Mouse (Mus musculus): Measurements from ENCODE around the gene Slc4a1ap. TPM values are rescaled to one million over a fixed set of nuclear protein-coding genes. Genes with fewer than 3 reads are reported as not detected.

The Slc4a1ap gene
- 41.3 and 42.4 TPM in 2 replicates for polyA plus RNA-seq (2016; fragmentation: Nextera tagmentation; extraction: Ambion mirVana)

DNA sequence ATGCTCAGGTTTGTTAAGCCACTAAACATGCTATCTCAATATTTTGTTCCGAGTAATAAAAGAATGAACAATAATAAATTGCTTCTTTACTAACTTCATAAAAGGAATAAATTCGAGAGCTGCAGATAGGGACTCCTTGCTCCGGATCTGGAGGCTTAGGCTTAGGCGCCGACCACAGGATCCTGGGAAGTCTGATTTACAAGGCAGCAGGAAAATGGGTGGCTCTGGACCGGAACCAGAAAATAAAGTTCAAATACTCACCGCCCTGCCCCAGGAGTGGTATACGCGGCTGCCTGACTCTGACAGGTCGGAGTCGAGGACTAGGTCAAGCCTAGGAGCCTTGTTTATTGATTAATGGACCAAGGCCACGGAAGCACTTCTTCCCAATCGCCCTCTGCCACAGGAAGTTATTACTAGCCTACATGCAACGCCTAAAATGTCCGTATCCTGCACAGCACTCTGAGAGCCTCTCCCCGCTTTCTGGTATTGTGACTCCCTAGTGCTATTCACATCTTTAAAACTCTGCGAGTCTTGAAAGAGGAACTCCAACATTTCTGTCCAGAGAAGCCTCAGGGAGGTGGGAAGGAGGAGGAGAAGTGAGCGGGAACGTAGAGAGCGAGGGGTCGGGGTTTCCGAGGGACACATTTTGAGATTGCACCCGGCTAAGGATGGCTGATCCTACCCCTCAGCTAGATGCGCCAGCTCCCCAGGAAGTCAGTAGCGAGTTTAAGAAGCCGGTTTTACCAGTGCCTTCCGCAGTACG, at the start of gene Slc4a1ap:
Gene Slc4a1ap, plus strand, starts transcription at position 642 of the 763 bp plus-strand sequence.
- H3K9ac ChIP-seq (replicated peaks): peak within 1 kb of the TSS; percentile 89
- H3K4me1 ChIP-seq (replicated peaks): peaks cover 22% of the 10 kb centered on the region
- no peaks in the 10 kb centered on the region for H3K9me3 ChIP-seq
- peaks cover 43% of the 10 kb centered on the region for H3K36me3 ChIP-seq
- H3K27me3 ChIP-seq: no peaks in the 10 kb centered on the region
- peak within 1 kb of the TSS; percentile 98 for H3K4me3 ChIP-seq (replicated peaks)
- ATAC-seq (ENCODE audit: insufficient number of reproducible peaks, insufficient read depth, low FRiP score, low TSS enrichment, low read depth): peak; percentile 68; the same call in 1 of the 2 replicates
- peak within 1 kb of the TSS; percentile 87 for H3K27ac ChIP-seq
- under 1% methylated on average over 28 of the region's 28 CpGs for WGBS
- H3K4me2 ChIP-seq: peak within 1 kb of the TSS; percentile 97

- Histone ChIP-seq H3K9ac (replicated peaks) (no peak overlapping the region), H3K4me3 (replicated peaks) (no peak overlapping the region), H3K36me3 (peaks cover 81% of the 10 kb centered on the region), H3K4me1 (replicated peaks) (no peaks in the 10 kb centered on the region), H3K9me3 (no peaks in the 10 kb centered on the region), H3K27ac (no peak overlapping the region), H3K27me3 (no peaks in the 10 kb centered on the region), H3K4me2 (no peak overlapping the region)
- WGBS: 94% methylated on average over 4 of the region's 4 CpGs
- ATAC-seq (ENCODE audit: insufficient number of reproducible peaks, insufficient read depth, low FRiP score, low TSS enrichment, low read depth): no peak
Observed at GRCm38 (mm10) chr5:31480536-31480935, 46.3 kb upstream of the Slc4a1ap start.

GRCm38 (mm10) chr5:31485440-31485839, 41.4 kb upstream of the Slc4a1ap start, which contains the start of gene 4930548H24Rik:
Gene 4930548H24Rik, plus strand, starts transcription at chr5:31485740.
- Histone ChIP-seq H3K9ac (replicated peaks) (no peak within 1 kb of the TSS), H3K4me3 (replicated peaks) (no peak within 1 kb of the TSS), H3K4me1 (replicated peaks) (no peaks in the 10 kb centered on the region), H3K27ac (no peak within 1 kb of the TSS), H3K27me3 (no peaks in the 10 kb centered on the region), H3K4me2 (no peak within 1 kb of the TSS), H3K9me3 (no peaks in the 10 kb centered on the region), H3K36me3 (peaks cover 33% of the 10 kb centered on the region)
- 95% methylated on average over 3 of the region's 3 CpGs for WGBS
- ATAC-seq (ENCODE audit: insufficient number of reproducible peaks, insufficient read depth, low FRiP score, low TSS enrichment, low read depth): no peak

DNA sequence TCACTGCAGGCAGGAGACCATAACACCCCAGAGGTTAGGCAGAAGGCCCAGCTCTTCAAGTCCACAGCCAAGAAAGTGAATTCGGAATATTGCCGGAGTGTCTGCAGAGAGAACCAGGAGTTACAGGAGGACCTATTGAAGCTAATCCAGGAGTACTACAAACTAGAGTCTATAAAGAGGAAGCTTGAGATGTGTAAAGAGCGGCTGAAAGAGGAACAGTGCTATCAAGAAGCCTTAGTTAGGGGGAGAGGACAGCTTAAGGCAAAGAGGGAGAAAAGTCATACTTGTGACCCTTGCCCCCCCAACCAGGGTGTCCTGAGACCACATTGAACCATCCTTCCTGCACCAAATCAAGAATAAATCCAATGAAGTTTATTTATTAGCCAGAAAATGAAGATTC, 38.9 kb upstream of the Slc4a1ap start:
- Histone ChIP-seq H3K4me1 (replicated peaks) (no peaks in the 10 kb centered on the region), H3K9me3 (no peaks in the 10 kb centered on the region), H3K27ac (no peak overlapping the region), H3K4me3 (replicated peaks) (no peak overlapping the region), H3K27me3 (no peaks in the 10 kb centered on the region), H3K9ac (replicated peaks) (no peak overlapping the region), H3K36me3 (peaks cover 9% of the 10 kb centered on the region), H3K4me2 (no peak overlapping the region)
- 92% methylated on average over 3 of the region's 3 CpGs for WGBS
- ATAC-seq (ENCODE audit: insufficient number of reproducible peaks, insufficient read depth, low FRiP score, low TSS enrichment, low read depth): no peak

- no peak overlapping the region for H3K4me2 ChIP-seq
- H3K36me3 ChIP-seq: peaks cover 3% of the 10 kb centered on the region
- no peak overlapping the region for H3K27ac ChIP-seq
- ATAC-seq (ENCODE audit: insufficient number of reproducible peaks, insufficient read depth, low FRiP score, low TSS enrichment, low read depth): no peak
- H3K9me3 ChIP-seq: no peaks in the 10 kb centered on the region
- 70% methylated on average over 7 of the region's 7 CpGs for WGBS
- H3K27me3 ChIP-seq: no peaks in the 10 kb centered on the region
- H3K4me1 ChIP-seq (replicated peaks): no peaks in the 10 kb centered on the region
- H3K9ac ChIP-seq (replicated peaks): no peak overlapping the region
- H3K4me3 ChIP-seq (replicated peaks): no peak overlapping the region
Observed at GRCm38 (mm10) chr5:31489116-31489769, 37.6 kb upstream of the Slc4a1ap start.

DNA sequence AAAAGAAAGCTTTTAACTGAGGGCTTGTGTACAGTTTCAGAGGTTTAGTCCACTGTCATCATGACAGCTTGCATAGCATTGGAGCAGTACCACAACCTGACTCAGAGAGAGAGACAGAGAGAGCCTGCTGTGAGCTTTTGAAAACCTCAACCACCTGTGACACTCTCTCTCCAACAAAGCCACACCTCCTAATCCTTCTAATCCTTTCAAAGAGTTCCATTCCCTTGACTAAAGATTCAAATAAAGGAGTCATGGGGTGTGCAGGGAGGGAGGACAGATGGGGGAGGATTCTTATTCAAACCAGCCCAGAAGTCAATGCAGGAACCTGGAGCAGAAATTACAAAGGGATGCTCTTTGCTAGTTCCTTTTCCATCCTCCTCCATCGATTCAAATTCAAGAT, 34.8 kb upstream of the Slc4a1ap start:
- Histone ChIP-seq H3K4me3 (replicated peaks) (no peak overlapping the region), H3K9ac (replicated peaks) (no peak overlapping the region), H3K9me3 (no peaks in the 10 kb centered on the region), H3K36me3 (peaks cover 10% of the 10 kb centered on the region), H3K27ac (no peak overlapping the region), H3K4me2 (no peak overlapping the region), H3K4me1 (replicated peaks) (peaks cover 8% of the 10 kb centered on the region), H3K27me3 (no peaks in the 10 kb centered on the region)
- 47% methylated on average over 1 of the region's 1 CpGs for WGBS
- ATAC-seq (ENCODE audit: insufficient number of reproducible peaks, insufficient read depth, low FRiP score, low TSS enrichment, low read depth): no peak

GRCm38 (mm10) chr5:31494513-31495297, 32.1 kb upstream of the Slc4a1ap start, which contains the start of gene Gpn1:
Gene Gpn1, plus strand, starts transcription at chr5:31494741.
- H3K27me3 ChIP-seq: no peaks in the 10 kb centered on the region
- H3K9ac ChIP-seq (replicated peaks): peak within 1 kb of the TSS; percentile 76
- H3K4me1 ChIP-seq (replicated peaks): peaks cover 8% of the 10 kb centered on the region
- peak within 1 kb of the TSS; percentile 83 for H3K4me2 ChIP-seq
- H3K36me3 ChIP-seq: peaks cover 33% of the 10 kb centered on the region
- peak within 1 kb of the TSS; percentile 84 for H3K4me3 ChIP-seq (replicated peaks)
- under 1% methylated on average over 49 of the region's 49 CpGs for WGBS
- ATAC-seq (ENCODE audit: insufficient number of reproducible peaks, insufficient read depth, low FRiP score, low TSS enrichment, low read depth): peak; percentile 99
- H3K27ac ChIP-seq: no peak within 1 kb of the TSS
- H3K9me3 ChIP-seq: no peaks in the 10 kb centered on the region

DNA sequence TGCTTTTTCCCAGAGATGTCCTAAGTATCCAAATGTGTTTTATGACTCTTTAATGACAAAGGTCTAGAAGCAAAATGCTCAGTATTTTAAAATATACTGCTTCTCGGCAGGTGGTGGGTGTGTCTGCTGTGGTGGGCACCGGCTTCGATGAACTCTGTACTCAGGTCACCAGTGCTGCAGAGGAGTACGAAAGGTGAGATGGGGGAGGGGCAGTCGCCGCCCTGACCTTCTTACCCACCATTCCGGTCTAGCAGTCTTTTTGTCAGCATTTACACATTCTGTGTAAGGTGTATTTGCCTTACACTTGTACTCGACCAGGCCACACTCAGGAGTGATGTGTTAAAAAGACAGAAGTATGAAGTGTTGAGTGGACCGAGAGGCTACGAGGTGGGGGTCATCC, 22.0 kb upstream of the Slc4a1ap start:
- no peak overlapping the region for H3K4me3 ChIP-seq (replicated peaks)
- no peak overlapping the region for H3K4me2 ChIP-seq
- WGBS: 92% methylated on average over 10 of the region's 10 CpGs
- H3K27me3 ChIP-seq: no peaks in the 10 kb centered on the region
- H3K4me1 ChIP-seq (replicated peaks): no peaks in the 10 kb centered on the region
- ATAC-seq (ENCODE audit: insufficient number of reproducible peaks, insufficient read depth, low FRiP score, low TSS enrichment, low read depth): no peak
- H3K36me3 ChIP-seq: peaks cover 89% of the 10 kb centered on the region
- no peaks in the 10 kb centered on the region for H3K9me3 ChIP-seq
- no peak overlapping the region for H3K27ac ChIP-seq
- H3K9ac ChIP-seq (replicated peaks): no peak overlapping the region

DNA sequence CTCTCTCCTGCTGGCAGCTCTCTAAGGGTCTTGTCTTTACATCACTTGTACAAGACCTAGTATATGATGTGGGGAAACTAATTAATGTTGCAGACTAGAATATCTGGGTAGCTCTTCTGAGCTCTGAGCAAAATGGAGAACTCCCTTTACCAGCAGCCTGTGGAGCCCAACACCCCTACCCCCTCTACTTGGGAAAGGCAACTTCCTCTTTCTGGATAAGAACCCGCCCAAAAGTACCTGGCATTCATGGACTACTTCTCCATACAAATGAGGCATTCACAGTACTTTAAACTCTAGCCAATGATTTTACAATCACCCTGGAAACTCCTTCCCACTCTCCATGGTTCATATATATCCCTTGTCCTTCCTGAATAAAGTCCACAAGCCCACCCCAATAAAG, 14.3 kb upstream of the Slc4a1ap start:
- Histone ChIP-seq H3K9me3 (no peaks in the 10 kb centered on the region), H3K4me2 (no peak overlapping the region), H3K4me1 (replicated peaks) (no peaks in the 10 kb centered on the region), H3K4me3 (replicated peaks) (no peak overlapping the region), H3K36me3 (peaks cover 93% of the 10 kb centered on the region), H3K9ac (replicated peaks) (no peak overlapping the region), H3K27me3 (no peaks in the 10 kb centered on the region), H3K27ac (no peak overlapping the region)
- no peak for ATAC-seq (ENCODE audit: insufficient number of reproducible peaks, insufficient read depth, low FRiP score, low TSS enrichment, low read depth)
- 96% methylated on average over 1 of the region's 1 CpGs for WGBS

DNA sequence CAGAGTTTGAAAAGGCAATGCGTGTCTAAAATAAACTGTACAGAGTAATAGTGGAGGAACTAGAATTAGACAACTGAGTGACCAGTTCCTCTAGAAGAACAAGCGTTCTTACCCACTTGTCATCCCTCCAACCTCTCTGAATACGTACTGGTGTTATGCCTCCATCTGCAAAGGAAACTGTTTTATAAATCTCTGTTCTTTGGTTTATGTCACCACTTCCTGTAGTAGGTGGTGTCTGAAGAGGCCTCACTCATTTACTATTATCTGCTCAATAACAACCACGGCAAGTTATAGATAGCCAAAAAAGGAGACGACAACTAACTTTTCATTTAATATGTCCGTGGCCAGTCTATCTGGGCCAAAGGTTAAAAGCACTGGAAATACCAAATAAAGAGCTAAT, 6.2 kb upstream of the Slc4a1ap start:
- Histone ChIP-seq H3K4me1 (replicated peaks) (peaks cover 2% of the 10 kb centered on the region), H3K4me3 (replicated peaks) (no peak overlapping the region)
- WGBS: 93% methylated on average over 6 of the region's 6 CpGs

DNA sequence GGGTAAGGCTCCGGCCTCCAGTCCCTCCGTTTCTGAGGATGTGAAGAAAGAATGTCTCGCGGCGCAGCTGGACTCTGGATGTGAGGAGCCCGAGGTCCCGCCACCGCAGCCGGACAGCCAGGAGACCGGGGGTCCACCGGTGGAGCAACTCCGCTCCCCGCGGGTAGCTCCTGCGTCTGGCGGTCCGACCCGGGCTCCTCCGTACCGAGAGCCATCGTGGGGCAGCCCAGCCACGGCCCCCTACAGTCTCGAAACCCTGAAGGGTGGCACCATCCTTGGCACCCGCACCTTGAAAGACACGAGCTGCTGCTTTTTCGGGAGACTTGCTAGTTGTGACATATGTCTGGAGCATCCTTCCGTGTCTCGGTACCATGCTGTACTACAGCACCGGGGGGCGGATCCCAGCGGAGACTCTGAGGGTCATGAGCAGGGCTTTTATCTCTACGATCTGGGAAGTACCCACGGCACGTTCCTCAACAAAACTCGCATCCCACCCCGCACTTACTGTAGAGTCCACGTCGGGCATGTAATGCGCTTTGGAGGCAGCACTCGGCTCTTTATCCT, 404 bp downstream of the Slc4a1ap start:
- ATAC-seq (ENCODE audit: insufficient number of reproducible peaks, insufficient read depth, low FRiP score, low TSS enrichment, low read depth): no peak
- Histone ChIP-seq H3K27me3 (no peaks in the 10 kb centered on the region), H3K36me3 (peaks cover 44% of the 10 kb centered on the region), H3K9me3 (no peaks in the 10 kb centered on the region), H3K4me3 (replicated peaks) (peak overlapping the region; percentile 98), H3K4me2 (peak overlapping the region; percentile 97), H3K9ac (replicated peaks) (peak overlapping the region; percentile 89), H3K27ac (peak overlapping the region; percentile 87; the same call in 1 of the 2 replicates), H3K4me1 (replicated peaks) (peaks cover 22% of the 10 kb centered on the region)
- WGBS: 3% methylated on average over 40 of the region's 40 CpGs

More for the DNA sequence above, 6.2 kb upstream of the Slc4a1ap start:
- Histone ChIP-seq H3K4me2 (no peak overlapping the region), H3K9me3 (no peaks in the 10 kb centered on the region), H3K36me3 (peaks cover 72% of the 10 kb centered on the region), H3K9ac (replicated peaks) (no peak overlapping the region), H3K27me3 (no peaks in the 10 kb centered on the region), H3K27ac (no peak overlapping the region)
- ATAC-seq (ENCODE audit: insufficient number of reproducible peaks, insufficient read depth, low FRiP score, low TSS enrichment, low read depth): no peak

Data from limb, embryonic 12.5 days (tissue).